Mouse (Mus musculus) kidney, adult 18-20 months (tissue): Measurements from ENCODE around the gene Lsm10.
"Not testable (repeated sequence)": the region's sequence is repeated elsewhere in the genome, so short reads cannot be mapped to it uniquely, and the experiment has no call there.

Experiments used
- DNase-seq: peaks from one replicate; pipeline ENCODE4 v3.0.0; 2021

Gene Lsm10

GRCm38 (mm10) chr4:126096464-126097111 lies at the start of gene Lsm10:
TSS of gene Lsm10 (plus strand) at chr4:126096623.
- peak; percentile 94 for DNase-seq

DNA sequence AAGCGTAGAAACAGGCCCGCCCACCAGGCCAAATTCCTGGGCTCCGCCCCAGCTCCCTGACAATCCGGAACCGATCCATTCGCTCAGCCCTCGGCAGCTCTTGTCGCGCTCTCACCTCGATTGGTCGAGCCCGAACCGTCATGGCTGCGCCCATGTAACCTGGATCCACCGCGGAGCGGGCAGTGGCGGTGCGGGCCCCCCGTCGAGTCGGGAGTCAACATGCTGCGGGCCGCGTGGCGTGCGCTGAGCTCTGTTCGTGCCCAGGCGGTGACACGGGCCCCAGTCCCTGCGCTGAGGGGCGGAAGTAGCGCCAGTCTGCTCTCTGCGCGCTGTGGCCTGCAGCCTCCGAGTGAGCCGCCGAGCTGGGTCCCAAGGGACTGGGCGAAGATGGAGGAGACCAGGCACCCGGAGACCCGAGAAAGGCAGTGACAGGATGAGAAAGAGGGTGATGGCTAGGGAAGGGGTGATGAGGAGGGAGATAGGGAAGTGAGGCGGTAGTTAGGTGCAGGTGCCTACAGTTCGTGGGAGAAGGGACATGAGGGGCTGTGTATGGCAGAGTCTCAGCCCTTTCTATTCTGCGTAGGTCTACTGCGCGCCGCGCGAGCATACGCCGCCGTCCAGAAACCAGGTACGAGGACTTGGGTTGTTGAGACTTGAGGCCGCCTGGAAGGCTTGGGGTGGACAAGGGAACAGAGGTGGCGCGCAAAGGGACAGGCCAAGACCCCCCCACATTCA lies 49.4 kb upstream of the Lsm10 start, which contains the start of gene Mrps15:
TSS of gene Mrps15 (plus strand) at position 75 of the 735 bp plus-strand sequence.
- peak; percentile 85 for DNase-seq

- no peak for DNase-seq
These were observed 44.8 kb upstream of the Lsm10 start for GRCm38 (mm10) chr4:126051617-126052016.

DNA sequence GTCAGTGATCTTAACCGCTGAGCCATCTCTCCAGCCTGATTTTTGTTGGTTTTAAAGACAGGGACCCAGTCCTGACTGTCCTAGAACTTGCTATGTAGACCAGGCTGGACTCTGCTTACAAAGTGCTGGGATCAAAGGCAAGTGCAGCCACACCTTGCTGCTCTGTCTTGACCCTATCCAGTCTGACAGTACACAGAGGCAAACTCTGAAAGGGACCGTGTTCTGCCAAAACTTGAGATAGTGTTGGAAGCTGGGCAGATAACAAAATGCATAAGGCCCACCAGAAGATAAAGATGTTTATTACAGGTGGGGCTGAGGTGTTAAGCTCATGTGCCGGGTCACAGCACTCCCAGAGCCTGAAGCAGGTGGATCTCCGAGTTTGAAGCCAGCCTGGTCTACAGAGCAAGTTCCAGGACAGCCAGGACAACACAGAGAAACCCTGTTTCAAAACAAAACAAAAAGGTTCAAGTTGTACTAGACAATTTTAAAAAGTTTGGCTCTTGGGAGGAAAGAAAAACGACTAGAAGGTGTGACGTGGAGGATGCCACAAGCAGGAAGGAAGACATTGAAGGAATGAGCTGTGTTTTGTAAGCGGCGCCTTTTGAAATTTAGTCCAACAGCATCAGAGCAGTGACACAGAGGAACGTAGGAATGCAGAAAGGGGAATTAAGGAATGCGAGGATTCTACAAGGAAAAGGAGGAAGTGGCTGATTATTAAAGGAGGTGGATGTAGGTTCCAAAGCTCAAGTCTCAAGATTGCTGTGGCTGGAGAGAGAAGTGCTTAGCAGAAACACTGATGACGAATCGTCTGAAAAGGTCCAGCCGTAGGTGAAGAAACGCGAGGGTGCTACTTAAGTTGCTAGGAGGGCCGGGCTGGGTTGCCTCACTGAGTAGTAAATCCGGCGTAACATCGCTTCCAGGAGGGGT lies 39.0 kb upstream of the Lsm10 start:
- DNase-seq: no peak

DNA sequence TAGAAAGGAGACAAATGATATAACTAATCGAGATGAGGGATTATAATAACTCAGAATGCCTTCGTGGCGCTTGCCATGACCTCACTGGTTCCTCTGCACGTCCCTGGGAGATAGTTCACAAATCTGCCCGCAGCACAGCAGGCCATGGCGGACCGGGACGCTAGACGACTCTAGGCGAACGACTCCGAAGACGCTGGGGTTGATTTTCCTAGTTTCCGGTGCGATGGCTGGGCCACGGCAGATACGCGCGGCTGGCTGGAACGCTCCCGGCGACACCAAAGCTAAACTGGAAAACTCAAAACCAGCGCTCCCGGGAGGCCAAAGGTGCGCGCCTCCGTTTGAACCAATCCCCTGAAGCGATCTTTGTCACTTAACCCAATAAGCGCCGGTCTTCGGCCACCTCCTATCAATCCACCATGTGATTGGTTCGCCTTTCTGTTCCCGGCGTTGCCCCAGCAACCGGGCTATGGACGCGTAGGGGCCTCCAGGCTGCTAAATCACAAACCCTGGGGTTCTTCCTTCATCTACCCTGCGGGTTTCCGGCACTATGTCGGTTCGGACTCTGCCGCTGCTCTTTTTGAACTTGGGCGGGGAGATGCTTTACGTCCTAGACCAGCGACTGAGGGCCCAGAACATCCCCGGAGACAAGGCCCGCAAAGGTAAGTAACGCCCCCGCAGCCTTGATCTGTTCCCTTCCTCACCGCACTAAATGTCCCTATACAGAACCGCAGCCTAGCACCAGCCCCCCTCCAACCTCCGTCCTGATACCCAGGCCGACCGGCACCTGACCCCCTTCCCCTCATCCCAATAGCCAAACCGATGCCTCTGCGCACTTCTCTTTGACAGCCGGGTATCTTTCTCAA lies 38.1 kb upstream of the Lsm10 start, which contains the start of gene Oscp1:
TSS of gene Oscp1 (plus strand) at position 432 of the 863 bp plus-strand sequence.
- DNase-seq: peak; percentile 90

DNA sequence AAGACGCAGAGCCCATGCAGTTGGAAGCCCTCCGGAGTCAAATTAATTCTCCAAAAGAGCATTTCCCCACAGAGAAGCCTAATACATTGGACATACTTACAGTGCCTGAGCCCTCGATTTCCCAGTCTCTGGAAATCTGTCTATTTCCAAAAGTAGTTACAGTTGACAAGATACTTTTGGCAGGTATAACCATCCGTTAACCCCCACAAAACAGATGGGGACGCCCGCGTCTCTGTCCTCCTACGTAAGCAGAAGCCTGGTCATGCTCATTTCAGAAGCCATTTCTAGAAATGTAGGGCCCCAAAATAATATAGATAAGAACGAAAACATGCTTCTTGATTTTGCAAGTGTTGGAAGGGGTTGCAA lies 37.4 kb upstream of the Lsm10 start:
- DNase-seq: no peak

DNA sequence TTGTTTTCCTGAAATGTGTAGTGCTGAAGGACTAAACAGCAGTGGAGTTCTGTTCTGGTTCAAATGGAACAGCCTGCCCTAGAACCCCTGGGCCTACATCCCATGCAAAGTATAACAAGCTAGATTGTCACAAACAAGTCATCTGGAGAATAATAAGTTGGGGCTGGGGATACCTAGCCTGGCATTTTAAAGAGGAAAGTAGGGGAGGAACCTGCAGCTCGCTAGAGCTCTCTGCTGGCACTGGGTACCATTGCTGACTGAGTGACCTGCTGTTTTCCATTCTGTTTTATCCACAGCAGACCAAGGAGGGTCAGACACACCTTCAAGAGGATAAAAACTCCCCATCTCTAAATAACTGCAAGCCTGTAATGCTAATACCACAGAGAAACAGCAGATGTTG lies 33.6 kb upstream of the Lsm10 start:
- peak; percentile 12 for DNase-seq

GRCm38 (mm10) chr4:126065241-126065640 lies 31.2 kb upstream of the Lsm10 start:
- no peak for DNase-seq

DNA sequence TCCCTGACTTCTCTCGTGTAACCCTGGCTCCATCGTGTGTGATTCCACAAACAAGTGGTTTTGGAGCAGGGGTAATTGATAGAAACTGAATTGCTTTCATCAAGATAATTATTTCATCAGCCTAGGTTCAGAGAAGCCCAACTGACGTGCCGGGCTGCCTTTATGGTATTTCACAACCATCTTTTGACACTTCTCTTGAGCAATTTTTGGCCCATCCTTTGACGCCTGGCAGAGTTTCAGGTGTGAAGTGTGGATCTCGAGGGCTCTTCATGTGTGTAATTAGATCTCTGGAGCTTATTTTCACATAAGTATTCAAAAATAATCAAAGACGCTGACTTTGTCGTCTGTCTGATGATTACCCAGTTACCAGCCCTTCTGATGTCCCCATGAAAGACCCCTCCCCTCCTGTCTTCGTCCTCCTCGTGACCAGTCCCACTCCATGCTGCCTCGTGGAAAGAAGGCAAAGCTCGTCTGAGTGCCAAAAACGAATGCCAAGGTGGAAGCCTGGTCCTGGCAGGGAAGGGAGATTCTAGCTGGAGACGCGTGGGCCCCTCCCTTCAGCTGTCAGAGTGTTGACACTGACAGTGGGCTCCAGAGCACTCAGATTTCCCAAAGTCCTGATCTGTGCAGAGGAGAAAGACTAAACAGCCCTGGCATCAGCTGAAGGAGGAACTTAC lies 28.9 kb upstream of the Lsm10 start:
- no peak for DNase-seq

DNA sequence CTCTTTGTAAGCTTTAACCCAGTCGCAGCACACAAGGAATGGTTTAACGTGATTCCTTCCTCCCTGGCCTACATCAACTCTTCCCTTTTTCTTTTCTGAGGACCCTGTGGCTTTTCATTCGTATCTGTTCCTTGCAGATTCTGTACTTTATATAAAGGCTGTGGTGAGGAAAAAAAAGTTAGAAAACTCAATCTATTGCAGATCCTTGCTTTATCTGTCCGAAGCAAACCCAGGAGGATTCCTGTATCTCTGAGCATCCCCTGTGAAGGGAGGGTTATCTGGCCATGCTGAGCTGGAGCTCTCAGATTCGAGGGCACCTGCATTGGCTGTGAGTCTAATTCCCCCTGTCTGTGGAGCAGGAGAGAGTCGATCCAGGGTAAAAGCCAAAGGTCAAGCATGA lies 27.6 kb upstream of the Lsm10 start:
- DNase-seq: no peak

DNA sequence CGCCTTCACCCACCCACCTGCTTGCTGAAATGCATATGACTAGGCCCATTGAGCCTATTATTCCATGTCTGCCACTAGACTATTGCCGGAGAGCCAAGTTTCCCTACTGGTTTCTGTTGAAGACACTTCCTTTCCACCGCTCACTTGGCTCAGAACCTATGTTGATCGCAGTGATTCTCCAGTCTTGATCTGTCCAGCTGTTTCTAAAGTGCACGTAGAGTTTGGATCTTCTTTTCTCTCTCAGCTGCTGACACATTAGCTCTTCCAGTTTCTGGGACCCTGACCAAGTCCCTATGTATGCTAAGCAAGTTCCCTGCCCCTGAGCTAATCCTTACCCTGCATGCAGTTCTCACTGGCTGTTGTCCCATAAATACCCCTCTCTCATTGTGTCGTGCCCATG lies 18.6 kb upstream of the Lsm10 start:
- DNase-seq: no peak

- DNase-seq: no peak
These were observed 17.2 kb upstream of the Lsm10 start for GRCm38 (mm10) chr4:126079266-126079665.

DNA sequence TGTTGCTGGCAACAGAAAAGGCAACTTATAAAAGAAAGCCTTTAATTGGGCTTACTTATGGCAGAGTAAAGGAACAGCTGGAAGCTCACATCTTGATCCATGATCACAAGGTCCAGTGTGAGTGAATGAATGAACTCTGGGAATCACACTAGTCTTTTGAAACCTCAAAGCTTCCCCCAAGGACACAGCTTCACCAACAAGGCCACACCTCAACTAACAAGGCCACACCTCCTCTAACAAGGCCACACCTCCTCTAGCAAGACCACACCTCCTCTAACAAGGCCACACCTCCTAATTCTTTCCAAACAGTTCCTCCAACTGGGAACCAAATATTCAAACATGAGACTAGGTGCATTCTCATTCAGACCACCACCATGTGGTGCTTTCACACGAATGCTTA lies 14.8 kb upstream of the Lsm10 start:
- no peak for DNase-seq

- no peak for DNase-seq
These were observed 13.4 kb upstream of the Lsm10 start for GRCm38 (mm10) chr4:126083021-126083420.

DNA sequence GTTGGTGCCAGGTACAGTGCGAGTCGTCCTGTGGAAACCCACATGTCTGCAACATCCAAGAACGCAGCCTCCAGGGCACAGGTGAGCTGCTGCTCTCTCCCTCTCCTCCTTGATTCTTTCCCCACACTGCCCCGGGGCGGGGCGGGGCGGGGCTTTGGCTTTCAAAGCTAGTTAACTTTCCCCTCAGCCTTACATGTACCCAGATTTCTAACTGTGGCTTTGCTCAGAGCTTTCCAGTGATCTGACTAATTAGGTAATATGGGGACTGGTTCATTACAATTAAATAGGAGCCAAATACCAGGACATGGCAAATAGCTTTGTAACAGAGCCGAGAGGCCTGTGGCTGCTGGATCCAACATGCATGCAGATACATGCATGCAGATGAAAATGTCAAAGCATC lies 12.0 kb upstream of the Lsm10 start:
- DNase-seq: no peak

- DNase-seq: peak; percentile 82
These were observed 10.3 kb upstream of the Lsm10 start for GRCm38 (mm10) chr4:126085996-126086576.

- peak; percentile 34 for DNase-seq
These were observed 6.1 kb upstream of the Lsm10 start for GRCm38 (mm10) chr4:126090101-126090847.

GRCm38 (mm10) chr4:126090848-126091124 lies 5.6 kb upstream of the Lsm10 start:
- DNase-seq: no peak

GRCm38 (mm10) chr4:126091873-126092272 lies 4.5 kb upstream of the Lsm10 start:
- DNase-seq: no peak

DNA sequence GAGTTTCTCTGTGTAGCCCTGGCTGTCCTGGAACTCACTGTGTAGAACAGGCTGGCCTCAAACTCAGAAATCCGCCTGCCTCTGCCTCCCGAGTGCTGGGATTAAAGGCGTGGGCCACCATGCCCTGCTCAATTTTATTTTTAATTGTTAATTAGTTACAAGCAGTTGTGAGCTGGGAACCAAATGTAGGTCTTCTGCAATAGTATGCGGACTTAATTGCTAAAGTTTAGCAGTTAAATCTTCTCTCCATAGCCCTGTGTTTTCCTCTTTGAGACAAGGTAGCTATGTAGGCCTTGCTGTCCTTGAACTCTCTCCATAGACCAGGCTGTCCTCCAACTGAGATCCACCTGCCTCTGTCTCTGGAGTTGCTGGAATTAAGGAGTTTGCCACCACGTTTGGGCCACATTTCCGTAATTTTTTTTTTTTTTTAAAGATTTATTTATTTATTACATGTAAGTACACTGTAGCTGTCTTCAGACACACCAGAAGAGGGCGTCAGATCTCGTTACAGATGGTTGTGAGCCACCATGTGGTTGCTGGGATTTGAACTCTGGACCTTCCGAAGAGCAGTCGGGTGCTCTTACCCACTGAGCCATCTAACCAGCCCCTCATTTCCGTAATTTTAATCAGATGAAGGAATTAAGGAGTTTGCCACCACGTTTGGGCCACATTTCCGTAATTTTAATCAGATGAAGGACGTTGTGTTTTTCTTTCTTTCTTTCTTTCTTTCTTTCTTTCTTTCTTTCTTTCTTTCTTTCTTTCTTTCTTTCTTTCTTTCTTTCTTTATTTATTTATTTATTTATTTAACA lies 597 bp upstream of the Lsm10 start:
- not testable (repeated sequence) for DNase-seq
